Mouse (Mus musculus) lung, adult 2 months (tissue): Measurements from ENCODE around the gene Metrn.

ENCODE experiments used
- CTCF ChIP-seq: fragments of 200-500 bp; IDR thresholded peaks from 2 replicates; pipeline ENCODE4 v1.5.1; 2011; ENCODE audit warnings: mild to moderate bottlenecking, low read length, control low read depth; ENCODE audit not compliant: insufficient read depth
- POLR2A ChIP-seq: fragments of 200-500 bp; IDR thresholded peaks from 2 replicates; pipeline ENCODE4 v1.6.1; 2011; ENCODE audit warnings: low read depth, mild to moderate bottlenecking, control low read depth, low read length, borderline replicate concordance; ENCODE audit errors: extremely low read depth

DNA sequence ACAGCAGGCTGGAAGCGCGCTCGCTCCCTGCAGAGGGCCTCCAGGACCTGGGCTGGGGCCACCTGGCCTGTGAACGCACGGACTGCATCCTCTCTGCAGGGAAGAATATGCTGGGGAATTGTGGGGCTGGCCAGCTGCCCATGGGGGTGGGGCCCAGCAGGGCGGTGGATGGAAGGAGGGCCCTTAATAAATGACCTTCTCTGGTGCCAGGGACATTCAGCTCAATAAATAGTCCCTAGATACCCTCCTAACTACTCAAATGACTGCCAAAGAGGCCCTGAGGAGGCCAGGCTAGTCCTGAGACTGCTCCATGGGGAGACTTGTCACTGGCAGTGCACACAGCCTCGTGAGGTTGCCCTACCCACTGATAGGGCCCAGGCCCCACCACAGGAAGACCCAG, 13.8 kb downstream of the Metrn start:
- TF ChIP-seq CTCF (no peak), POLR2A (no peak)
